Mouse (Mus musculus): ENCODE results near the gene 2010300C02Rik. TPM values are rescaled to one million over a fixed set of nuclear protein-coding genes. Genes with fewer than 3 reads are reported as not detected.
"Not testable (repeated sequence)": the region's sequence is repeated elsewhere in the genome, so short reads cannot be mapped to it uniquely, and the experiment has no call there.

The 2010300C02Rik gene
- polyA plus RNA-seq, 1 experiment from 2014 or later, result 8.5 TPM

- Histone ChIP-seq H3K36me3 (ENCODE audit: insufficient read depth) (no peaks in the 10 kb centered on the region), H3K9ac (no peak overlapping the region), H3K27me3 (ENCODE audit: insufficient read depth, low read length) (no peaks in the 10 kb centered on the region), H3K27ac (ENCODE audit: low read depth) (peak overlapping the region; percentile 83), H3K4me3 (ENCODE audit: low read depth, low read length) (no peak overlapping the region), H3K4me2 (no peak overlapping the region), H3K9me3 (ENCODE audit: low read depth, low read length) (no peaks in the 10 kb centered on the region), H3K4me1 (ENCODE audit: insufficient read depth) (0 out of 2 replicates have a peak, but pooled peaks cover 5% of the 10 kb centered on the region)
- ATAC-seq (ENCODE audit: insufficient read depth) (peak; percentile 47; the same call in 1 of the 2 replicates), DNase-seq (peak; percentile 30)
- no peak for TF ChIP-seq CTCF (IDR thresholded peaks at IDR 0.05; ENCODE audit: low read depth)
- 16% methylated on average over 4 of the region's 4 CpGs for WGBS
Observed at GRCm38 (mm10) chr1:37616569-37616968, 103.3 kb downstream of the 2010300C02Rik start.

GRCm38 (mm10) chr1:37615290-37616040, 104.4 kb downstream of the 2010300C02Rik start:
- TF ChIP-seq CTCF (IDR thresholded peaks at IDR 0.05; ENCODE audit: low read depth), result no peak
- Histone ChIP-seq H3K4me3 (ENCODE audit: low read depth, low read length) (no peak overlapping the region), H3K4me2 (no peak overlapping the region), H3K9ac (no peak overlapping the region), H3K36me3 (ENCODE audit: insufficient read depth) (no peaks in the 10 kb centered on the region), H3K27me3 (ENCODE audit: insufficient read depth, low read length) (no peaks in the 10 kb centered on the region), H3K9me3 (ENCODE audit: low read depth, low read length) (no peaks in the 10 kb centered on the region), H3K4me1 (ENCODE audit: insufficient read depth) (0 out of 2 replicates have a peak, but pooled peaks cover 5% of the 10 kb centered on the region), H3K27ac (ENCODE audit: low read depth) (peak overlapping the region; percentile 83)
- WGBS, result 42% methylated on average over 12 of the region's 12 CpGs
- ATAC-seq (ENCODE audit: insufficient read depth), result peak; percentile 25; the same call in 1 of the 2 replicates
- peak; percentile 62 for DNase-seq

GRCm38 (mm10) chr1:37614836-37615235, 105.0 kb downstream of the 2010300C02Rik start:
- DNase-seq (no peak), ATAC-seq (ENCODE audit: insufficient read depth) (no peak)
- Histone ChIP-seq H3K9me3 (ENCODE audit: low read depth, low read length) (no peaks in the 10 kb centered on the region), H3K4me3 (ENCODE audit: low read depth, low read length) (no peak overlapping the region), H3K36me3 (ENCODE audit: insufficient read depth) (no peaks in the 10 kb centered on the region), H3K27ac (ENCODE audit: low read depth) (peak overlapping the region; percentile 73), H3K4me2 (peak overlapping the region; percentile 20; the same call in 1 of the 2 replicates), H3K27me3 (ENCODE audit: insufficient read depth, low read length) (no peaks in the 10 kb centered on the region), H3K9ac (no peak overlapping the region), H3K4me1 (ENCODE audit: insufficient read depth) (0 out of 2 replicates have a peak, but pooled peaks cover 5% of the 10 kb centered on the region)
- WGBS, result 16% methylated on average over 7 of the region's 7 CpGs
- no peak for TF ChIP-seq CTCF (IDR thresholded peaks at IDR 0.05; ENCODE audit: low read depth)

GRCm38 (mm10) chr1:37614130-37614529, 105.8 kb downstream of the 2010300C02Rik start:
- 0 out of 2 replicates have a peak, but pooled peaks cover 5% of the 10 kb centered on the region for H3K4me1 ChIP-seq (ENCODE audit: insufficient read depth)
- H3K9me3 ChIP-seq (ENCODE audit: low read depth, low read length), result no peaks in the 10 kb centered on the region
- H3K4me3 ChIP-seq (ENCODE audit: low read depth, low read length), result no peak overlapping the region
- no peak for ATAC-seq (ENCODE audit: insufficient read depth)
- peak overlapping the region; percentile 20; the same call in 1 of the 2 replicates for H3K4me2 ChIP-seq
- H3K27ac ChIP-seq (ENCODE audit: low read depth), result peak overlapping the region; percentile 73
- no peak for DNase-seq
- WGBS, result 37% methylated on average over 15 of the region's 15 CpGs
- H3K9ac ChIP-seq, result no peak overlapping the region
- no peak for TF ChIP-seq CTCF (IDR thresholded peaks at IDR 0.05; ENCODE audit: low read depth)
- no peaks in the 10 kb centered on the region for H3K27me3 ChIP-seq (ENCODE audit: insufficient read depth, low read length)
- no peaks in the 10 kb centered on the region for H3K36me3 ChIP-seq (ENCODE audit: insufficient read depth)

GRCm38 (mm10) chr1:37611032-37611431, 108.9 kb downstream of the 2010300C02Rik start:
- Histone ChIP-seq H3K4me1 (ENCODE audit: insufficient read depth) (0 out of 2 replicates have a peak, but pooled peaks cover 5% of the 10 kb centered on the region), H3K27me3 (ENCODE audit: insufficient read depth, low read length) (no peaks in the 10 kb centered on the region), H3K36me3 (ENCODE audit: insufficient read depth) (no peaks in the 10 kb centered on the region), H3K27ac (ENCODE audit: low read depth) (no peak overlapping the region), H3K9ac (no peak overlapping the region), H3K4me3 (ENCODE audit: low read depth, low read length) (no peak overlapping the region), H3K9me3 (ENCODE audit: low read depth, low read length) (no peaks in the 10 kb centered on the region), H3K4me2 (no peak overlapping the region)
- DNase-seq, result no peak
- no peak for TF ChIP-seq CTCF (IDR thresholded peaks at IDR 0.05; ENCODE audit: low read depth)
- no peak for ATAC-seq (ENCODE audit: insufficient read depth)
- 57% methylated on average over 6 of the region's 6 CpGs for WGBS

GRCm38 (mm10) chr1:37610242-37610641, 109.6 kb downstream of the 2010300C02Rik start:
- ATAC-seq (ENCODE audit: insufficient read depth), result no peak
- no peak overlapping the region for H3K27ac ChIP-seq (ENCODE audit: low read depth)

GRCm38 (mm10) chr1:37605694-37606093, 114.2 kb downstream of the 2010300C02Rik start:
- not testable (repeated sequence) for H3K4me1 ChIP-seq (ENCODE audit: insufficient read depth); DNase-seq; ATAC-seq (ENCODE audit: insufficient read depth); H3K27ac ChIP-seq (ENCODE audit: low read depth); H3K27me3 ChIP-seq (ENCODE audit: insufficient read depth, low read length); H3K9ac ChIP-seq; H3K4me3 ChIP-seq (ENCODE audit: low read depth, low read length); H3K36me3 ChIP-seq (ENCODE audit: insufficient read depth); H3K4me2 ChIP-seq; H3K9me3 ChIP-seq (ENCODE audit: low read depth, low read length)
- WGBS, result 83% methylated on average over 4 of the region's 5 CpGs

More at GRCm38 (mm10) chr1:37610242-37610641, 109.6 kb downstream of the 2010300C02Rik start:
- Histone ChIP-seq H3K27me3 (ENCODE audit: insufficient read depth, low read length) (no peaks in the 10 kb centered on the region), H3K4me1 (ENCODE audit: insufficient read depth) (no peaks in the 10 kb centered on the region), H3K9ac (no peak overlapping the region), H3K36me3 (ENCODE audit: insufficient read depth) (no peaks in the 10 kb centered on the region), H3K4me2 (no peak overlapping the region), H3K4me3 (ENCODE audit: low read depth, low read length) (no peak overlapping the region), H3K9me3 (ENCODE audit: low read depth, low read length) (no peaks in the 10 kb centered on the region)
- no peak for TF ChIP-seq CTCF (IDR thresholded peaks at IDR 0.05; ENCODE audit: low read depth)
- no peak for DNase-seq
- WGBS, result 59% methylated on average over 4 of the region's 4 CpGs

All from lung, embryonic 14.5 days (tissue).